ENCODE assay signal across 12 mouse cellular contexts in the genomic region with DNA sequence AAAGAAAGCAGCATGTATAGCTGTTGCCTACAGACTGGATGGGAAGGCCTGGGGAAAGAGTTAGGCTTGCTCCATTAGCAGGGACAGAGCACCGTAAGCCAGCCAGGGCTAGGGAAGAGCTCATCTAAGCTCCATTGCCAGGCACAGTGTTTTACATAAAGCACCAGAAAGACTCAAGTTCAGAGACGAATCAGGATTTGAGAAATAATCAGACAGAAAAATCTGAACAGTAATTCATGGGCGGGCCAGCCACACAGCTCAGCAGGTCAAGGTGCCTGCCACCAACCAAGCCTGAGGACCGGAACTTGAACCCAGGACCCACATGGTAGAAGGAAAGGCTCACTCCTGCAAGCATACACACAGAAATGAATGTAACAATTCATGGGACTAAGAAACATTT. TPM values are rescaled to one million over a fixed set of nuclear protein-coding genes. Genes with fewer than 3 reads are reported as not detected.
DNase-seq lines count a peak whose midpoint lies in the region; ATAC-seq and TF ChIP-seq lines count a peak whose summit lies in the region.
"Had no signal": no experiment of that assay in that cellular context is flagged by ENCODE, and none has a peak within 500 bp of the region (broad histone marks: within the 10 kb centered on the region; RNA-seq: fewer than 3 reads in every experiment).

No protein-coding gene starts in this region.

- 47% methylated on average over 4 of the region's 4 CpGs for WGBS in heart, embryonic 16.5 days
- WGBS in embryonic facial prominence, embryonic 15.5 days, result 50% methylated on average over 4 of the region's 4 CpGs
- WGBS in hindbrain, embryonic 15.5 days, result 59% methylated on average over 4 of the region's 4 CpGs
- 53% methylated on average over 4 of the region's 4 CpGs for WGBS in midbrain, postnatal 0 days
- 60% methylated on average over 4 of the region's 4 CpGs for WGBS in cerebellum, adult 2 months

- DNase-seq in heart, postnatal 10 days, result no peak
- DNase-seq in midbrain, postnatal 0 days (ENCODE audit: low spot score), result no peak
- DNase-seq in cerebellum, adult 2 months, result no peak
- no peak for DNase-seq in spleen, adult 18-20 months
- DNase-seq in lung, postnatal 10 days, result no peak
- DNase-seq: gastrocnemius, postnatal 36 days; lung, postnatal 36 days had no signal

- ATAC-seq in heart, embryonic 16.5 days (replicated peaks; ENCODE audit: extremely low read depth, insufficient read depth, low FRiP score), result no peak
- ATAC-seq in embryonic facial prominence, embryonic 15.5 days (ENCODE audit: insufficient number of reproducible peaks, low FRiP score, low TSS enrichment, low read depth), result no peak
- no peak for ATAC-seq in hindbrain, embryonic 15.5 days (ENCODE audit: low FRiP score, low read depth)
- no peak for ATAC-seq in midbrain, postnatal 0 days (ENCODE audit: low FRiP score)

- no peak for TF ChIP-seq CTCF in midbrain, postnatal 0 days (IDR thresholded peaks at IDR 0.05)
- no peak for TF ChIP-seq CTCF in cerebellum, adult 2 months (IDR thresholded peaks at IDR 0.05; ENCODE audit: borderline replicate concordance, insufficient read depth, low read depth, low read length)

- H3K9ac ChIP-seq in heart, embryonic 16.5 days (ENCODE audit: low read length), result 0 out of 2 replicates have a peak overlapping the region, but pooled peaks have one; percentile 22
- H3K9ac ChIP-seq in embryonic facial prominence, embryonic 15.5 days, result no peak overlapping the region
- H3K9ac ChIP-seq in hindbrain, embryonic 15.5 days, result 0 out of 2 replicates have a peak overlapping the region, but pooled peaks have one; percentile 19
- H3K9ac ChIP-seq in midbrain, postnatal 0 days (replicated peaks; ENCODE audit: low read length, poor library complexity, severe bottlenecking), result no peak overlapping the region

- intact Hi-C loops in heart, postnatal 10 days (cut with DNase I), result loop anchor here (2.0 to 5.0 kb wide), 4 partner anchors 42 to 187 kb away; a partner anchor contains a TSS

- H3K27ac ChIP-seq in heart, embryonic 16.5 days (ENCODE audit: low read length), result no peak overlapping the region
- H3K27ac ChIP-seq in embryonic facial prominence, embryonic 15.5 days (replicated peaks), result no peak overlapping the region
- H3K27ac ChIP-seq in hindbrain, embryonic 15.5 days (replicated peaks), result no peak overlapping the region
- no peak overlapping the region for H3K27ac ChIP-seq in midbrain, postnatal 0 days (ENCODE audit: low read depth, low read length)
- no peak overlapping the region for H3K27ac ChIP-seq in cerebellum, adult 2 months (ENCODE audit: insufficient read depth, low read length)

- peak overlapping the region; percentile 4; the same call in 1 of the 2 replicates for H3K4me3 ChIP-seq in heart, embryonic 16.5 days (ENCODE audit: low read length)
- no peak overlapping the region for H3K4me3 ChIP-seq in embryonic facial prominence, embryonic 15.5 days (replicated peaks)
- peak overlapping the region; percentile 65 for H3K4me3 ChIP-seq in hindbrain, embryonic 15.5 days
- peak overlapping the region; percentile 5; the same call in 1 of the 2 replicates for H3K4me3 ChIP-seq in midbrain, postnatal 0 days (ENCODE audit: low read depth, low read length)
- no peak overlapping the region for H3K4me3 ChIP-seq in cerebellum, adult 2 months (replicated peaks; ENCODE audit: insufficient read depth, low read depth, low read length)

- H3K27me3 ChIP-seq in heart, embryonic 16.5 days (ENCODE audit: control insufficient read depth, insufficient read depth, low read length), result no peaks in the 10 kb centered on the region
- no peaks in the 10 kb centered on the region for H3K27me3 ChIP-seq in embryonic facial prominence, embryonic 15.5 days
- H3K27me3 ChIP-seq in hindbrain, embryonic 15.5 days, result no peaks in the 10 kb centered on the region
- H3K27me3 ChIP-seq in midbrain, postnatal 0 days (ENCODE audit: insufficient read depth, low read length), result no peaks in the 10 kb centered on the region
- H3K27me3 ChIP-seq in cerebellum, adult 2 months (ENCODE audit: control insufficient read depth, insufficient read depth, low read length), result no peaks in the 10 kb centered on the region

- H3K4me1 ChIP-seq in heart, embryonic 16.5 days (ENCODE audit: control insufficient read depth, insufficient read depth, low read length), result peaks cover 45% of the 10 kb centered on the region
- peaks cover 50% of the 10 kb centered on the region for H3K4me1 ChIP-seq in embryonic facial prominence, embryonic 15.5 days
- H3K4me1 ChIP-seq in hindbrain, embryonic 15.5 days (replicated peaks), result peaks cover 48% of the 10 kb centered on the region
- H3K4me1 ChIP-seq in midbrain, postnatal 0 days (ENCODE audit: insufficient read depth, low read length), result peaks cover 8% of the 10 kb centered on the region; the same call in 1 of the 2 replicates
- peaks cover 11% of the 10 kb centered on the region for H3K4me1 ChIP-seq in cerebellum, adult 2 months (ENCODE audit: control insufficient read depth, insufficient read depth, low read length)

- no peak for TF ChIP-seq POLR2A in cerebellum, adult 2 months (IDR thresholded peaks at IDR 0.05; ENCODE audit: borderline replicate concordance, insufficient read depth, low read length)

- no peaks in the 10 kb centered on the region for H3K36me3 ChIP-seq in heart, embryonic 16.5 days (ENCODE audit: control insufficient read depth, insufficient read depth)
- H3K36me3 ChIP-seq in embryonic facial prominence, embryonic 15.5 days, result no peaks in the 10 kb centered on the region
- H3K36me3 ChIP-seq in hindbrain, embryonic 15.5 days, result no peaks in the 10 kb centered on the region
- no peaks in the 10 kb centered on the region for H3K36me3 ChIP-seq in midbrain, postnatal 0 days (ENCODE audit: insufficient read depth, low read length)

- H3K4me2 ChIP-seq in heart, embryonic 16.5 days (ENCODE audit: low read depth, low read length), result peak overlapping the region; percentile 66
- H3K4me2 ChIP-seq in embryonic facial prominence, embryonic 15.5 days (replicated peaks), result peak overlapping the region; percentile 51; the same call in 1 of the 2 replicates
- peak overlapping the region; percentile 58 for H3K4me2 ChIP-seq in hindbrain, embryonic 15.5 days
- H3K4me2 ChIP-seq in midbrain, postnatal 0 days (ENCODE audit: low read depth, low read length, poor library complexity, severe bottlenecking), result peak overlapping the region; percentile 43

- no peaks in the 10 kb centered on the region for H3K9me3 ChIP-seq in heart, embryonic 16.5 days (replicated peaks; ENCODE audit: control insufficient read depth, low read length)
- no peaks in the 10 kb centered on the region for H3K9me3 ChIP-seq in embryonic facial prominence, embryonic 15.5 days (replicated peaks)
- H3K9me3 ChIP-seq in hindbrain, embryonic 15.5 days, result no peaks in the 10 kb centered on the region
- H3K9me3 ChIP-seq in midbrain, postnatal 0 days (ENCODE audit: low read length), result no peaks in the 10 kb centered on the region

RNA-seq across cellular contexts. Expression of a gene that starts 3.5 kb away (rescaled TPM):
- polyA plus RNA-seq in heart, embryonic 16.5 days (2015; fragmentation: Nextera tagmentation; extraction: Ambion mirVana), result 27.8 and 36.4 TPM in 2 replicates
- total RNA-seq in heart, postnatal 10 days (2021), result 100 to 1,000 TPM in 1 of 2 experiments, 10 to 100 TPM in 1; 83.2 to 115 TPM
- 51.0 and 54.2 TPM in 2 replicates for polyA plus RNA-seq in embryonic facial prominence, embryonic 15.5 days (2015; fragmentation: Nextera tagmentation; extraction: Ambion mirVana)
- 20.7 and 21.4 TPM in 2 replicates for polyA plus RNA-seq in hindbrain, embryonic 15.5 days (2015; fragmentation: Nextera tagmentation; extraction: Ambion mirVana)
- 42.5 and 50.8 TPM in 2 replicates for total RNA-seq in midbrain, postnatal 0 days (2014; rRNA removed)
- 13.9 and 14.0 TPM in 2 replicates for polyA plus RNA-seq in midbrain, postnatal 0 days (2015; fragmentation: Nextera tagmentation; extraction: Ambion mirVana)
- polyA plus RNA-seq in cerebellum, adult 2 months (2012; rRNA removed), result 23.3 and 24.3 TPM in 2 replicates

RNA-seq across cellular contexts. Expression of a gene that starts 22.9 kb away (rescaled TPM):
- not detected in 2 replicates for polyA plus RNA-seq in heart, embryonic 16.5 days (2015; fragmentation: Nextera tagmentation; extraction: Ambion mirVana)
- total RNA-seq in heart, postnatal 10 days (2021), result not detected
- not detected in 2 replicates for polyA plus RNA-seq in embryonic facial prominence, embryonic 15.5 days (2015; fragmentation: Nextera tagmentation; extraction: Ambion mirVana)
- polyA plus RNA-seq in hindbrain, embryonic 15.5 days (2015; fragmentation: Nextera tagmentation; extraction: Ambion mirVana), result not detected in 2 replicates
- total RNA-seq in midbrain, postnatal 0 days (2014; rRNA removed), result not detected in 2 replicates
- not detected in 2 replicates for polyA plus RNA-seq in midbrain, postnatal 0 days (2015; fragmentation: Nextera tagmentation; extraction: Ambion mirVana)
- polyA plus RNA-seq in cerebellum, adult 2 months (2012; rRNA removed), result not detected in 2 replicates
- total RNA-seq: common myeloid progenitor, adult 5-6 weeks; gastrocnemius, postnatal 36 days; layer of hippocampus, postnatal 25 days had no signal

Comparison
In these comparisons a context has a peak if more than half of its experiments do, and no peak if none do; other contexts are left out.
1. H3K4me3 ChIP-seq: peak in heart, embryonic 16.5 days (single experiment), hindbrain, embryonic 15.5 days (single experiment) and midbrain, postnatal 0 days (single experiment); none in embryonic facial prominence, embryonic 15.5 days (single experiment) and cerebellum, adult 2 months (single experiment).
2. H3K9ac ChIP-seq: peak in heart, embryonic 16.5 days (single experiment) and hindbrain, embryonic 15.5 days (single experiment); none in embryonic facial prominence, embryonic 15.5 days (single experiment) and midbrain, postnatal 0 days (single experiment).
3. Peak in every context shown above with its lines, with median percentiles within 50 percentile points of each other: H3K4me2 ChIP-seq.